ENCODE assay signal across 33 mouse cellular contexts in genomic region chr9:57722371-57722770, GRCm38 (mm10). TPM values are rescaled to one million over a fixed set of nuclear protein-coding genes. Genes with fewer than 3 reads are reported as not detected.
DNase-seq lines count a peak whose midpoint lies in the region; ATAC-seq and TF ChIP-seq lines count a peak whose summit lies in the region.
"Had no signal": no experiment of that assay in that cellular context is flagged by ENCODE, and none has a peak within 500 bp of the region (broad histone marks: within the 10 kb centered on the region; RNA-seq: fewer than 3 reads in every experiment).

No protein-coding gene starts in this region.

- no peaks in the 10 kb centered on the region for H3K9me3 ChIP-seq in heart, postnatal 0 days (replicated peaks; ENCODE audit: control insufficient read depth, low read length)
- H3K9me3 ChIP-seq in heart, embryonic 10.5 days: no peaks in the 10 kb centered on the region
- H3K9me3 ChIP-seq in liver, postnatal 0 days (ENCODE audit: low read length): no peaks in the 10 kb centered on the region
- H3K9me3 ChIP-seq: embryonic facial prominence, embryonic 10.5 days; embryonic facial prominence, embryonic 15.5 days; forebrain, embryonic 13.5 days; lung, embryonic 15.5 days had no signal

- peaks cover 42% of the 10 kb centered on the region for H3K36me3 ChIP-seq in heart, postnatal 0 days (replicated peaks; ENCODE audit: control insufficient read depth, insufficient read depth, low read length)
- peaks cover 53% of the 10 kb centered on the region for H3K36me3 ChIP-seq in heart, embryonic 10.5 days
- H3K36me3 ChIP-seq in liver, adult 2 months (ENCODE audit: control insufficient read depth, insufficient read depth, low read length): peaks cover 16% of the 10 kb centered on the region
- peaks cover 39% of the 10 kb centered on the region for H3K36me3 ChIP-seq in liver, postnatal 0 days (replicated peaks; ENCODE audit: insufficient read depth, low read length)

- no peak overlapping the region for H3K4me3 ChIP-seq in heart, postnatal 0 days (ENCODE audit: low read depth, low read length)
- H3K4me3 ChIP-seq in heart, embryonic 10.5 days: no peak overlapping the region
- H3K4me3 ChIP-seq in liver, adult 2 months (ENCODE audit: insufficient read depth, low read depth, low read length): no peak overlapping the region
- H3K4me3 ChIP-seq in brown adipose tissue, adult 24 weeks (ENCODE audit: insufficient read depth, low read depth, low read length): no peak overlapping the region
- H3K4me3 ChIP-seq in liver, postnatal 0 days (ENCODE audit: low read depth, low read length): no peak overlapping the region
- H3K4me3 ChIP-seq in cerebellum, adult 2 months (replicated peaks; ENCODE audit: insufficient read depth, low read depth, low read length): no peak overlapping the region
- H3K4me3 ChIP-seq: embryonic facial prominence, embryonic 10.5 days; embryonic facial prominence, embryonic 15.5 days; forebrain, embryonic 13.5 days; lung, embryonic 15.5 days had no signal

- no peaks in the 10 kb centered on the region for H3K27me3 ChIP-seq in heart, postnatal 0 days (ENCODE audit: control insufficient read depth, insufficient read depth, low read length)
- no peaks in the 10 kb centered on the region for H3K27me3 ChIP-seq in heart, embryonic 10.5 days (ENCODE audit: insufficient read depth, poor library complexity, severe bottlenecking)
- H3K27me3 ChIP-seq in liver, adult 2 months (ENCODE audit: control insufficient read depth, insufficient read depth, low read length): no peaks in the 10 kb centered on the region
- H3K27me3 ChIP-seq in liver, postnatal 0 days (ENCODE audit: insufficient read depth, low read length): no peaks in the 10 kb centered on the region
- H3K27me3 ChIP-seq in cerebellum, adult 2 months (ENCODE audit: control insufficient read depth, insufficient read depth, low read length): no peaks in the 10 kb centered on the region
- H3K27me3 ChIP-seq: embryonic facial prominence, embryonic 15.5 days; forebrain, embryonic 13.5 days; lung, embryonic 15.5 days had no signal

- DNase-seq in heart, postnatal 0 days (ENCODE audit: low spot score): no peak
- DNase-seq in heart, embryonic 10.5 days (ENCODE audit: low spot score): no peak
- peak; percentile 62 for DNase-seq in liver, adult 2 months (ENCODE audit: extremely low read depth, low read depth, low spot score)
- no peak for DNase-seq in liver
- no peak for DNase-seq in liver, postnatal 0 days
- DNase-seq in cerebellum, adult 2 months: no peak
- DNase-seq: adrenal gland, postnatal 14 days; cerebellum, adult 18-20 months; cerebellum, postnatal 25 days; gastrocnemius, postnatal 36 days; heart, postnatal 4 days; kidney, adult 18-20 months; kidney, postnatal 36 days; left cerebral cortex, postnatal 4 days; midbrain, embryonic 14.5 days; thymus, postnatal 4 days had no signal

- ATAC-seq in heart, postnatal 0 days (ENCODE audit: insufficient read depth, low read depth): no peak
- ATAC-seq in liver, postnatal 0 days: no peak
- ATAC-seq: CD4-positive, CD25-positive, alpha-beta regulatory T cell, adult 4 months; forebrain, embryonic 13.5 days; inflammation-experienced regulatory T-cells, adult 6 months had no signal

- H3K4me2 ChIP-seq in heart, postnatal 0 days (ENCODE audit: low read depth, low read length): no peak overlapping the region
- no peak overlapping the region for H3K4me2 ChIP-seq in liver, postnatal 0 days (ENCODE audit: low read depth, low read length)
- H3K4me2 ChIP-seq: embryonic facial prominence, embryonic 15.5 days; forebrain, embryonic 13.5 days; hindbrain, embryonic 14.5 days; lung, embryonic 15.5 days had no signal

- TF ChIP-seq CTCF in heart, postnatal 0 days (IDR thresholded peaks at IDR 0.05; ENCODE audit: low read depth): no peak
- no peak for TF ChIP-seq CTCF in liver, adult 2 months (IDR thresholded peaks at IDR 0.05; ENCODE audit: low read depth, low read length)
- no peak for TF ChIP-seq CTCF in liver, postnatal 0 days (IDR thresholded peaks at IDR 0.05; ENCODE audit: low read depth)
- no peak for TF ChIP-seq CTCF in cerebellum, adult 2 months (IDR thresholded peaks at IDR 0.05; ENCODE audit: borderline replicate concordance, insufficient read depth, low read depth, low read length)

- no peak overlapping the region for H3K9ac ChIP-seq in heart, postnatal 0 days (replicated peaks; ENCODE audit: low read depth, low read length)
- no peak overlapping the region for H3K9ac ChIP-seq in liver, adult 2 months (ENCODE audit: low read depth, low read length)
- H3K9ac ChIP-seq in liver, postnatal 0 days (replicated peaks): no peak overlapping the region
- H3K9ac ChIP-seq: embryonic facial prominence, embryonic 15.5 days; forebrain, embryonic 13.5 days; hindbrain, embryonic 14.5 days; liver, embryonic 14.5 days; lung, embryonic 15.5 days had no signal

- H3K79me2 ChIP-seq in liver, adult 2 months (ENCODE audit: control insufficient read depth, insufficient read depth, low read length): peaks cover 16% of the 10 kb centered on the region

- 74% methylated on average over 1 of the region's 1 CpGs for WGBS in heart, postnatal 0 days
- 83% methylated on average over 1 of the region's 1 CpGs for WGBS in heart, embryonic 10.5 days
- WGBS in liver, adult 2 months: 31% methylated on average over 1 of the region's 1 CpGs
- 89% methylated on average over 1 of the region's 1 CpGs for WGBS in liver, postnatal 0 days (ENCODE audit: insufficient replicate concordance)
- WGBS in cerebellum, adult 2 months: 89% methylated on average over 1 of the region's 1 CpGs

- H3K4me1 ChIP-seq in heart, postnatal 0 days (ENCODE audit: control insufficient read depth, insufficient read depth): peaks cover 19% of the 10 kb centered on the region
- peaks cover 9% of the 10 kb centered on the region; the same call in 1 of the 2 replicates for H3K4me1 ChIP-seq in heart, embryonic 10.5 days
- peaks cover 25% of the 10 kb centered on the region for H3K4me1 ChIP-seq in liver, adult 2 months (ENCODE audit: control insufficient read depth, insufficient read depth, low read length)
- 0 out of 2 replicates have a peak, but pooled peaks cover 5% of the 10 kb centered on the region for H3K4me1 ChIP-seq in brown adipose tissue, adult 24 weeks (ENCODE audit: control insufficient read depth, insufficient read depth, insufficient read length, low read length)
- peaks cover 20% of the 10 kb centered on the region for H3K4me1 ChIP-seq in liver, postnatal 0 days (ENCODE audit: insufficient read depth)
- peaks cover 11% of the 10 kb centered on the region; the same call in 1 of the 2 replicates for H3K4me1 ChIP-seq in cerebellum, adult 2 months (ENCODE audit: control insufficient read depth, insufficient read depth, low read length)
- H3K4me1 ChIP-seq: embryonic facial prominence, embryonic 10.5 days; embryonic facial prominence, embryonic 15.5 days; forebrain, embryonic 13.5 days had no signal

- TF ChIP-seq POLR2A in liver, adult 2 months (IDR thresholded peaks at IDR 0.05; ENCODE audit: extremely low read depth, insufficient read depth, low read length): no peak
- no peak for TF ChIP-seq POLR2A in cerebellum, adult 2 months (IDR thresholded peaks at IDR 0.05; ENCODE audit: borderline replicate concordance, insufficient read depth, low read length)

- peak overlapping the region; percentile 12; the same call in 1 of the 2 replicates for H3K27ac ChIP-seq in heart, postnatal 0 days (ENCODE audit: low read depth)
- no peak overlapping the region for H3K27ac ChIP-seq in heart, embryonic 10.5 days
- peak overlapping the region; percentile 82 for H3K27ac ChIP-seq in liver, adult 2 months (replicated peaks; ENCODE audit: insufficient read depth, low read depth, low read length)
- peak overlapping the region; percentile 64 for H3K27ac ChIP-seq in brown adipose tissue, adult 24 weeks (replicated peaks; ENCODE audit: low read depth, low read length)
- H3K27ac ChIP-seq in liver, postnatal 0 days (ENCODE audit: low read depth): peak overlapping the region; percentile 84
- H3K27ac ChIP-seq in cerebellum, adult 2 months (ENCODE audit: insufficient read depth, low read length): no peak overlapping the region
- H3K27ac ChIP-seq: embryonic facial prominence, embryonic 10.5 days; embryonic facial prominence, embryonic 15.5 days; forebrain, embryonic 13.5 days; hindbrain, embryonic 14.5 days; liver, embryonic 14.5 days had no signal

- TF ChIP-seq EP300 in heart, postnatal 0 days (IDR thresholded peaks at IDR 0.05; ENCODE audit: low read depth): no peak
- no peak for TF ChIP-seq EP300 in liver, postnatal 0 days (IDR thresholded peaks at IDR 0.05; ENCODE audit: low read depth)

RNA-seq across cellular contexts. Expression of gene Edc3, which starts 14.0 kb away (rescaled TPM):
- 3.7 and 4.8 TPM in 2 replicates for total RNA-seq in heart, postnatal 0 days (2014; rRNA removed; ENCODE audit: low replicate concordance)
- 9.5 and 10.6 TPM in 2 replicates for polyA plus RNA-seq in heart, postnatal 0 days (2015; fragmentation: Nextera tagmentation; extraction: Ambion mirVana)
- polyA plus RNA-seq in heart, embryonic 10.5 days (2016; fragmentation: Nextera tagmentation; extraction: Ambion mirVana): 24.7 and 28.5 TPM in 2 replicates
- total RNA-seq in liver, adult 2 months (2014; rRNA removed): 5.7 and 6.4 TPM in 2 replicates
- polyA plus RNA-seq in liver, adult 2 months (2012; rRNA removed): 6.6 TPM in 2 replicates
- 4.4 and 5.7 TPM in 2 replicates for polyA plus RNA-seq in brown adipose tissue, adult 24 weeks (2012; ENCODE audit: insufficient read depth, insufficient read length, missing spikeins)
- 9.9 and 13.2 TPM in 2 replicates for polyA plus RNA-seq in liver, postnatal 0 days (2015; fragmentation: Nextera tagmentation; extraction: Ambion mirVana)
- 16.1 TPM in 2 replicates for polyA plus RNA-seq in cerebellum, adult 2 months (2012; rRNA removed)

RNA-seq across cellular contexts. Expression of gene Cyp1a1, which starts 34.6 kb away (rescaled TPM):
- total RNA-seq in heart, postnatal 0 days (2014; rRNA removed; ENCODE audit: low replicate concordance): not detected in 2 replicates
- 0.05 TPM in 1 of 2 replicates, not detected in the other for polyA plus RNA-seq in heart, postnatal 0 days (2015; fragmentation: Nextera tagmentation; extraction: Ambion mirVana)
- 0.05 TPM in 1 of 2 replicates, not detected in the other for polyA plus RNA-seq in heart, embryonic 10.5 days (2016; fragmentation: Nextera tagmentation; extraction: Ambion mirVana)
- 0.74 and 1.0 TPM in 2 replicates for total RNA-seq in liver, adult 2 months (2014; rRNA removed)
- 1.0 TPM in 2 replicates for polyA plus RNA-seq in liver, adult 2 months (2012; rRNA removed)
- 2.6 and 4.5 TPM in 2 replicates for polyA plus RNA-seq in brown adipose tissue, adult 24 weeks (2012; ENCODE audit: insufficient read depth, insufficient read length, missing spikeins)
- 2.2 and 4.3 TPM in 2 replicates for polyA plus RNA-seq in liver, postnatal 0 days (2015; fragmentation: Nextera tagmentation; extraction: Ambion mirVana)
- polyA plus RNA-seq in cerebellum, adult 2 months (2012; rRNA removed): 0.10 and 0.11 TPM in 2 replicates
- total RNA-seq: heart, postnatal 4 days; monocyte, adult 5-6 weeks had no signal
- polyA plus RNA-seq: CD4-positive, CD25-positive, alpha-beta regulatory T cell, adult 4 months; forebrain, embryonic 13.5 days; heart, embryonic 14.5 days; stomach, embryonic 14.5 days had no signal

RNA-seq across cellular contexts. Expression of gene Cyp1a2, which starts 38.9 kb away (rescaled TPM):
- not detected in 2 replicates for total RNA-seq in heart, postnatal 0 days (2014; rRNA removed; ENCODE audit: low replicate concordance)
- polyA plus RNA-seq in heart, postnatal 0 days (2015; fragmentation: Nextera tagmentation; extraction: Ambion mirVana): not detected in 2 replicates
- not detected in 2 replicates for polyA plus RNA-seq in heart, embryonic 10.5 days (2016; fragmentation: Nextera tagmentation; extraction: Ambion mirVana)
- total RNA-seq in liver, adult 2 months (2014; rRNA removed): 495 and 621 TPM in 2 replicates
- 954 and 976 TPM in 2 replicates for polyA plus RNA-seq in liver, adult 2 months (2012; rRNA removed)
- polyA plus RNA-seq in brown adipose tissue, adult 24 weeks (2012; ENCODE audit: insufficient read depth, insufficient read length, missing spikeins): not detected in 2 replicates
- polyA plus RNA-seq in liver, postnatal 0 days (2015; fragmentation: Nextera tagmentation; extraction: Ambion mirVana): 19.9 and 30.7 TPM in 2 replicates
- polyA plus RNA-seq in cerebellum, adult 2 months (2012; rRNA removed): not detected in 2 replicates
- total RNA-seq: gastrocnemius, postnatal 36 days; heart, adult 8-10 months; heart, postnatal 4 days; layer of hippocampus, adult 8-10 months; layer of hippocampus, postnatal 25 days; left cerebral cortex, postnatal 4 days; monocyte, adult 5-6 weeks had no signal
- polyA plus RNA-seq: CD4-positive, CD25-positive, alpha-beta regulatory T cell, adult 4 months; embryonic facial prominence, embryonic 10.5 days; embryonic facial prominence, embryonic 15.5 days; forebrain, embryonic 13.5 days; heart, embryonic 14.5 days; hindbrain, embryonic 14.5 days; inflammation-experienced regulatory T-cells, adult 6 months; kidney, embryonic 16.5 days; lung, embryonic 15.5 days; midbrain, embryonic 14.5 days; neural tube, embryonic 14.5 days; stomach, embryonic 14.5 days had no signal

RNA-seq across cellular contexts. Expression of gene Clk3, which starts 43.3 kb away (rescaled TPM):
- total RNA-seq in heart, postnatal 0 days (2014; rRNA removed; ENCODE audit: low replicate concordance): 27.5 and 40.8 TPM in 2 replicates
- 31.9 and 34.8 TPM in 2 replicates for polyA plus RNA-seq in heart, postnatal 0 days (2015; fragmentation: Nextera tagmentation; extraction: Ambion mirVana)
- 70.6 and 79.7 TPM in 2 replicates for polyA plus RNA-seq in heart, embryonic 10.5 days (2016; fragmentation: Nextera tagmentation; extraction: Ambion mirVana)
- 32.5 and 55.3 TPM in 2 replicates for total RNA-seq in liver, adult 2 months (2014; rRNA removed)
- polyA plus RNA-seq in liver, adult 2 months (2012; rRNA removed): 45.8 and 48.1 TPM in 2 replicates
- 22.3 and 26.6 TPM in 2 replicates for polyA plus RNA-seq in brown adipose tissue, adult 24 weeks (2012; ENCODE audit: insufficient read depth, insufficient read length, missing spikeins)
- 40.2 and 40.4 TPM in 2 replicates for polyA plus RNA-seq in liver, postnatal 0 days (2015; fragmentation: Nextera tagmentation; extraction: Ambion mirVana)
- polyA plus RNA-seq in cerebellum, adult 2 months (2012; rRNA removed): 144 TPM in 2 replicates

Comparison
In these comparisons a context has a peak if more than half of its experiments do, and no peak if none do; other contexts are left out.
1. H3K27ac ChIP-seq: peak in heart, postnatal 0 days (single experiment), liver, adult 2 months (single experiment), brown adipose tissue, adult 24 weeks (single experiment) and liver, postnatal 0 days (single experiment); none in heart, embryonic 10.5 days (single experiment) and cerebellum, adult 2 months (single experiment).
2. RNA of gene Cyp1a2, which starts 38.9 kb away (polyA plus RNA-seq): 954 to 976 TPM in liver, adult 2 months; 19.9 to 30.7 TPM in liver, postnatal 0 days, not detected in brown adipose tissue, adult 24 weeks, not detected in heart, postnatal 0 days, not detected in heart, embryonic 10.5 days and not detected in cerebellum, adult 2 months; every median in the first group is over 10 times any median in the second.